Mouse (Mus musculus) adrenal gland, adult 8-10 months (tissue): ENCODE measurements around the gene Foxp3. TPM values are rescaled to one million over a fixed set of nuclear protein-coding genes. Genes with fewer than 3 reads are reported as not detected.

ENCODE experiments used
- DNase-seq: peaks from one replicate; pipeline ENCODE4 v3.0.0; 2022
- total RNA-seq, 4 experiments: library from RNA; stranded (reverse); gene quantifications; 2 replicates each; pipeline ENCODE4 v1.2.4; 2022

Gene Foxp3
- total RNA-seq, 4 experiments from 2014 or later, result not detected

- DNase-seq, result no peak
Measured at GRCm38 (mm10) chrX:7617889-7618551, 44.6 kb downstream of the Foxp3 start.

GRCm38 (mm10) chrX:7632560-7632959, 59.1 kb downstream of the Foxp3 start:
- no peak for DNase-seq

GRCm38 (mm10) chrX:7635101-7635500, 61.7 kb downstream of the Foxp3 start:
- DNase-seq, result no peak

- peak; percentile 71 for DNase-seq
Measured at GRCm38 (mm10) chrX:7638401-7639091, 65.1 kb downstream of the Foxp3 start, which contains the start of gene Syp. Syp (plus strand) TSS chrX:7638471.

DNA sequence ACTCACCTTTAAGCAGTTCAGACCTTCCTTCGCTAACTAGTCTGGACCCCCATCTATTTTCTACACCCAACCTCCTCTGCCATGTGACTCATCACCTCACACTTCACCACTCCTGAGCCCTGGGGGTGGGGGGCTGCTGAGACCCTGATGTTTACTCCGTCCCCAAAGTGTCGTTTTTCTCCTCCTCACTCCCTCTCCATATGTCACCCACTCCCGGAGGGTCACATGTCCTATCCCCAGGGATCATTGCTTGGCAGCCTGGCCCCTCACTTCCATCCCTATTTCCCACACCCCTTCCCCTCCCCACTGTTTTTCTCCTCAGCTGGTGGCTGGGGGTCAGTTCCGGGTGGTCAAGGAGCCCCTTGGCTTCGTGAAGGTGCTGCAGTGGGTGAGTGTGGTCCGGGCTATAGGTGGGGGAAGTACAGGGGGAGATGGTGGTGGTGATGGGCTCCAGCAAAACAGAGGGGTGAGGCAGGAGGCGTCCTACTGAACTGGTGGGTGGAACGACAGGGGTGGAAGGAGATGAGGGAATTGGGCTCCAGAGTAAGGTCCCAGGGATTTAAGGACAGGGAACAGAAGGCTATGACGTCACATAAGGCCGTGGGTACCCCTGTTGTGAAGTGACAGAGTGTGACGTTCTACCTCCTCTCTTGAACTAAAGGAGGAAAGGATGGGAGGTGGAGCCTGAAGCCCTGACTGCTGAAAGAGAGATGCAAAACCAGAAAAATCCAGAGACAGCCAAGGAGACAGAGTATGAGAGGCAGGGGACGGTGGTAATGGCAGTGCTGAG, 66.3 kb downstream of the Foxp3 start:
- no peak for DNase-seq

- DNase-seq, result no peak
Measured at GRCm38 (mm10) chrX:7640785-7641184, 67.3 kb downstream of the Foxp3 start.

Other genes starting within 250 kb of the Foxp3 start
- gene Usp27x, start 197.8 kb upstream of the Foxp3 start, total RNA-seq, result 10 to 100 TPM; 27.7 to 36.7 (median 32.1) TPM
- 10 to 100 TPM in 1 of 4 experiments, 1 to 10 TPM in 3; 4.1 to 10.3 (median 5.8) TPM for gene Ppp1r3f, start 639 bp downstream of the Foxp3 start, total RNA-seq
- gene Ccdc22, start 31.9 kb downstream of the Foxp3 start, total RNA-seq, result 10 to 100 TPM; 22.4 to 30.0 (median 27.1) TPM
- not detected for gene Cacna1f, start 33.4 kb downstream of the Foxp3 start, total RNA-seq
- gene Syp, start 64.8 kb downstream of the Foxp3 start, total RNA-seq, result 100 to 1,000 TPM in 1 of 4 experiments, 10 to 100 TPM in 3; 71.5 to 122 (median 80.3) TPM
- 10 to 100 TPM in 3 of 4 experiments, 1 to 10 TPM in 1; 9.6 to 14.5 (median 12.8) TPM for gene Prickle3, start 83.6 kb downstream of the Foxp3 start, total RNA-seq
- 10 to 100 TPM; 57.7 to 99.2 (median 78.7) TPM for gene Plp2, start 97.7 kb downstream of the Foxp3 start, total RNA-seq
- under 1 TPM; 0.31 to 0.67 (median 0.45) TPM for gene Magix, start 107.6 kb downstream of the Foxp3 start, total RNA-seq
- 10 to 100 TPM; 57.1 to 76.9 (median 64.6) TPM for gene Gpkow, start 123.5 kb downstream of the Foxp3 start, total RNA-seq
- gene Wdr45, start 140.7 kb downstream of the Foxp3 start, total RNA-seq, result 10 to 100 TPM; 68.5 to 92.2 (median 76.2) TPM
- not detected for gene Gm45208, start 148.6 kb downstream of the Foxp3 start, total RNA-seq
- gene Praf2, start 154.8 kb downstream of the Foxp3 start, total RNA-seq, result 10 to 100 TPM; 14.4 to 18.2 (median 15.7) TPM
- 1 to 10 TPM; 4.7 to 7.3 (median 5.4) TPM for gene Ccdc120, start 177.3 kb downstream of the Foxp3 start, total RNA-seq
- 10 to 100 TPM; 36.1 to 53.1 (median 44.9) TPM for gene Tfe3, start 188.9 kb downstream of the Foxp3 start, total RNA-seq
- gene Gripap1, start 216.1 kb downstream of the Foxp3 start, total RNA-seq, result 10 to 100 TPM; 43.8 to 71.8 (median 60.5) TPM
- gene Kcnd1, start 248.6 kb downstream of the Foxp3 start, total RNA-seq, result 1 to 10 TPM in 3 of 4 experiments, under 1 TPM in 1; 0.81 to 2.1 (median 1.6) TPM